In genomic region chr2:165634481-165634880, GRCm38 (mm10) we compare ENCODE assay signal across 17 mouse cellular contexts. TPM values are rescaled to one million over a fixed set of nuclear protein-coding genes. Genes with fewer than 3 reads are reported as not detected.
A peak's percentile ranks its signal among the peaks of the same experiment; 100 is the strongest.
DNase-seq lines count a peak whose midpoint lies in the region; ATAC-seq and TF ChIP-seq lines count a peak whose summit lies in the region.
"Had no signal": no experiment of that assay in that cellular context is flagged by ENCODE, and none has a peak within 500 bp of the region (broad histone marks: within the 10 kb centered on the region; RNA-seq: fewer than 3 reads in every experiment).

No protein-coding gene starts in this region.

- no peaks in the 10 kb centered on the region for H3K9me3 ChIP-seq in hindbrain, embryonic 15.5 days
- no peaks in the 10 kb centered on the region for H3K9me3 ChIP-seq in hindbrain, embryonic 11.5 days (ENCODE audit: control insufficient read depth, low read length)
- H3K9me3 ChIP-seq in embryonic facial prominence, embryonic 13.5 days, result no peaks in the 10 kb centered on the region
- H3K9me3 ChIP-seq in heart, embryonic 10.5 days, result no peaks in the 10 kb centered on the region
- H3K9me3 ChIP-seq in forebrain, embryonic 11.5 days (ENCODE audit: control insufficient read depth, low read length), result no peaks in the 10 kb centered on the region

- in situ Hi-C loops in Patski (cut with MboI; ENCODE audit: low pct_unique_long_range_greater_than_20kb), result no loop called here

- peaks cover 4% of the 10 kb centered on the region; the same call in 1 of the 2 replicates for H3K4me1 ChIP-seq in hindbrain, embryonic 15.5 days (replicated peaks)
- no peaks in the 10 kb centered on the region for H3K4me1 ChIP-seq in hindbrain, embryonic 11.5 days (replicated peaks; ENCODE audit: control insufficient read depth, insufficient read depth, low read length)
- peaks cover 29% of the 10 kb centered on the region for H3K4me1 ChIP-seq in embryonic facial prominence, embryonic 13.5 days
- peaks cover 3% of the 10 kb centered on the region; the same call in 1 of the 2 replicates for H3K4me1 ChIP-seq in heart, embryonic 10.5 days
- no peaks in the 10 kb centered on the region for H3K4me1 ChIP-seq in forebrain, embryonic 11.5 days (replicated peaks; ENCODE audit: control insufficient read depth, insufficient read depth, low read length)

- no peak overlapping the region for H3K4me3 ChIP-seq in hindbrain, embryonic 15.5 days
- H3K4me3 ChIP-seq in hindbrain, embryonic 11.5 days (ENCODE audit: low read depth, low read length), result no peak overlapping the region
- no peak overlapping the region for H3K4me3 ChIP-seq in embryonic facial prominence, embryonic 13.5 days
- no peak overlapping the region for H3K4me3 ChIP-seq in heart, embryonic 10.5 days
- H3K4me3 ChIP-seq in forebrain, embryonic 11.5 days (ENCODE audit: low read depth, low read length), result no peak overlapping the region
- H3K4me3 ChIP-seq: erythroblast, embryonic 14.5 days; liver, embryonic 12.5 days had no signal

- ATAC-seq in hindbrain, embryonic 15.5 days (ENCODE audit: low FRiP score, low read depth), result peak; percentile 48; the same call in 1 of the 2 replicates
- no peak for ATAC-seq in hindbrain, embryonic 11.5 days (ENCODE audit: low FRiP score)
- peak; percentile 70 for ATAC-seq in Patski
- ATAC-seq in embryonic facial prominence, embryonic 13.5 days (ENCODE audit: insufficient number of reproducible peaks, insufficient read depth, low FRiP score, low TSS enrichment, low read depth), result no peak
- ATAC-seq in forebrain, embryonic 11.5 days (replicated peaks; ENCODE audit: low FRiP score), result no peak
- ATAC-seq: CD4-positive, CD25-positive, alpha-beta regulatory T cell, adult 4 months; liver, embryonic 12.5 days; midbrain, embryonic 16.5 days had no signal

- H3K9ac ChIP-seq in hindbrain, embryonic 15.5 days, result no peak overlapping the region
- no peak overlapping the region for H3K9ac ChIP-seq in hindbrain, embryonic 11.5 days (ENCODE audit: low read depth, low read length)
- H3K9ac ChIP-seq in embryonic facial prominence, embryonic 13.5 days, result 0 out of 2 replicates have a peak overlapping the region, but pooled peaks have one; percentile 16
- H3K9ac ChIP-seq in forebrain, embryonic 11.5 days (ENCODE audit: low read length), result no peak overlapping the region
- H3K9ac ChIP-seq: liver, embryonic 12.5 days had no signal

- POLR2A ChIA-PET in Patski (lab: Charles Lee), result interaction anchor here (1.0 kb wide), 1 partner anchor 9 kb away, joined by 3 read pairs; no protein-coding TSS in a partner anchor

- CTCF ChIA-PET in Patski (lab: Charles Lee), result interaction anchor here (0.8 kb wide), 1 partner anchor 18 kb away, joined by 3 read pairs; no protein-coding TSS in a partner anchor

- no peak overlapping the region for H3K4me2 ChIP-seq in hindbrain, embryonic 15.5 days
- H3K4me2 ChIP-seq in hindbrain, embryonic 11.5 days (replicated peaks; ENCODE audit: low read depth, low read length), result no peak overlapping the region
- no peak overlapping the region for H3K4me2 ChIP-seq in embryonic facial prominence, embryonic 13.5 days
- H3K4me2 ChIP-seq in forebrain, embryonic 11.5 days (ENCODE audit: low read depth, low read length, severe bottlenecking), result no peak overlapping the region
- H3K4me2 ChIP-seq: liver, embryonic 12.5 days had no signal

- WGBS in hindbrain, embryonic 15.5 days, result 37% methylated on average over 7 of the region's 7 CpGs
- 57% methylated on average over 7 of the region's 7 CpGs for WGBS in hindbrain, embryonic 11.5 days
- 53% methylated on average over 7 of the region's 7 CpGs for WGBS in embryonic facial prominence, embryonic 13.5 days
- WGBS in heart, embryonic 10.5 days, result 74% methylated on average over 7 of the region's 7 CpGs
- 66% methylated on average over 7 of the region's 7 CpGs for WGBS in forebrain, embryonic 11.5 days

- no peaks in the 10 kb centered on the region for H3K27me3 ChIP-seq in hindbrain, embryonic 15.5 days
- no peaks in the 10 kb centered on the region for H3K27me3 ChIP-seq in hindbrain, embryonic 11.5 days (ENCODE audit: control insufficient read depth, insufficient read depth, low read length)
- H3K27me3 ChIP-seq in Patski, result no peaks in the 10 kb centered on the region
- H3K27me3 ChIP-seq in embryonic facial prominence, embryonic 13.5 days, result no peaks in the 10 kb centered on the region
- peaks cover 11% of the 10 kb centered on the region for H3K27me3 ChIP-seq in heart, embryonic 10.5 days (ENCODE audit: insufficient read depth, poor library complexity, severe bottlenecking)
- no peaks in the 10 kb centered on the region for H3K27me3 ChIP-seq in forebrain, embryonic 11.5 days (ENCODE audit: control insufficient read depth, insufficient read depth, low read length)
- H3K27me3 ChIP-seq: liver, embryonic 12.5 days had no signal

- H3K36me3 ChIP-seq in hindbrain, embryonic 15.5 days, result no peaks in the 10 kb centered on the region
- no peaks in the 10 kb centered on the region for H3K36me3 ChIP-seq in hindbrain, embryonic 11.5 days (ENCODE audit: control insufficient read depth, insufficient read depth, low read length)
- H3K36me3 ChIP-seq in embryonic facial prominence, embryonic 13.5 days, result peaks cover 9% of the 10 kb centered on the region; the same call in 1 of the 2 replicates
- no peaks in the 10 kb centered on the region for H3K36me3 ChIP-seq in heart, embryonic 10.5 days
- no peaks in the 10 kb centered on the region for H3K36me3 ChIP-seq in forebrain, embryonic 11.5 days (ENCODE audit: control insufficient read depth, insufficient read depth, low read length)
- H3K36me3 ChIP-seq: liver, embryonic 12.5 days had no signal

- no peak for TF ChIP-seq CTCF in Patski (IDR thresholded peaks at IDR 0.05)

- DNase-seq in hindbrain, embryonic 11.5 days (ENCODE audit: low spot score), result no peak
- no peak for DNase-seq in Patski (ENCODE audit: low read depth, low spot score)
- DNase-seq in cerebellum, adult 11 months, result peak; percentile 78
- DNase-seq in heart, embryonic 10.5 days (ENCODE audit: low spot score), result no peak
- DNase-seq in layer of hippocampus, postnatal 25 days (ENCODE audit: extremely low spot score in 1 of 2, low spot score in 1 of 2), result no peak
- DNase-seq in forebrain, embryonic 11.5 days (ENCODE audit: low spot score), result no peak
- DNase-seq: adrenal gland, adult 2 months; gastrocnemius, postnatal 10 days; heart, postnatal 36 days; kidney, adult 9 months; spleen, adult 18-20 months had no signal

- H3K27ac ChIP-seq in hindbrain, embryonic 15.5 days (replicated peaks), result no peak overlapping the region
- H3K27ac ChIP-seq in hindbrain, embryonic 11.5 days (ENCODE audit: low read depth, low read length), result no peak overlapping the region
- H3K27ac ChIP-seq in embryonic facial prominence, embryonic 13.5 days, result peak overlapping the region; percentile 13
- H3K27ac ChIP-seq in heart, embryonic 10.5 days, result no peak overlapping the region
- H3K27ac ChIP-seq in forebrain, embryonic 11.5 days (ENCODE audit: low read depth, low read length), result no peak overlapping the region
- H3K27ac ChIP-seq: liver, embryonic 12.5 days had no signal

RNA-seq across cellular contexts. Expression of gene Eya2, which starts 39.6 kb away (rescaled TPM):
- 8.2 and 10.1 TPM in 2 replicates for polyA plus RNA-seq in hindbrain, embryonic 15.5 days (2015; fragmentation: Nextera tagmentation; extraction: Ambion mirVana)
- 14.8 and 21.1 TPM in 2 replicates for polyA plus RNA-seq in hindbrain, embryonic 11.5 days (2014; fragmentation: Nextera tagmentation; extraction: Ambion mirVana)
- polyA plus RNA-seq in Patski (2021), result 49.2 TPM
- polyA plus RNA-seq in embryonic facial prominence, embryonic 13.5 days (2015; fragmentation: Nextera tagmentation; extraction: Ambion mirVana), result 22.1 and 34.0 TPM in 2 replicates
- 0.34 and 1.7 TPM in 2 replicates for polyA plus RNA-seq in heart, embryonic 10.5 days (2016; fragmentation: Nextera tagmentation; extraction: Ambion mirVana)
- total RNA-seq in layer of hippocampus, postnatal 25 days (2021), result 1 to 10 TPM; 3.8 to 4.8 TPM
- 10.3 TPM in 2 replicates for polyA plus RNA-seq in forebrain, embryonic 11.5 days (2014; fragmentation: Nextera tagmentation; extraction: Ambion mirVana)
- polyA plus RNA-seq: erythroblast, embryonic 14.5 days had no signal

Comparison
In these comparisons a context has a peak if more than half of its experiments do, and no peak if none do; other contexts are left out.
1. ATAC-seq: peak in hindbrain, embryonic 15.5 days (single experiment) and Patski (single experiment); none in hindbrain, embryonic 11.5 days (single experiment), embryonic facial prominence, embryonic 13.5 days (single experiment) and forebrain, embryonic 11.5 days (single experiment).